Mouse (Mus musculus) kidney, adult 2 months (tissue): ENCODE data around the gene Slc25a17.

Experiments
- CTCF ChIP-seq: fragments of 200-500 bp; conservative IDR thresholded peaks from 2 replicates; pipeline ENCODE4 v1.5.1; 2011; ENCODE audit warnings: low read depth, mild to moderate bottlenecking, control low read depth, low read length, moderate library complexity, mixed read lengths; ENCODE audit not compliant: insufficient read depth, insufficient read length
- POLR2A ChIP-seq: fragments of 200-500 bp; IDR thresholded peaks from one replicate; pipeline ENCODE4 v1.6.1; 2011; ENCODE audit warnings: low read depth, low read length, control low read depth

- no peak for TF ChIP-seq CTCF
- no peak for TF ChIP-seq POLR2A
These were observed 38.7 kb upstream of the Slc25a17 start for GRCm38 (mm10) chr15:81399297-81399637.
